Mouse (Mus musculus) urinary bladder, adult 2 months (tissue): ENCODE measurements around the gene Rassf3. TPM values are rescaled to one million over a fixed set of nuclear protein-coding genes. Genes with fewer than 3 reads are reported as not detected.

ENCODE experiments used
- DNase-seq: peaks from one replicate; pipeline ENCODE4 v3.0.0; 2022; ENCODE audit warnings: low spot score
- polyA plus RNA-seq: library from polyadenylated mRNA; depleted of rRNA; stranded (reverse); fragments of >200 nt; gene quantifications from 2 replicates; pipeline ENCODE4 v1.2.3, GENCODE M21; 2012

The Rassf3 gene
- polyA plus RNA-seq, 1 experiment: 106 TPM

DNA sequence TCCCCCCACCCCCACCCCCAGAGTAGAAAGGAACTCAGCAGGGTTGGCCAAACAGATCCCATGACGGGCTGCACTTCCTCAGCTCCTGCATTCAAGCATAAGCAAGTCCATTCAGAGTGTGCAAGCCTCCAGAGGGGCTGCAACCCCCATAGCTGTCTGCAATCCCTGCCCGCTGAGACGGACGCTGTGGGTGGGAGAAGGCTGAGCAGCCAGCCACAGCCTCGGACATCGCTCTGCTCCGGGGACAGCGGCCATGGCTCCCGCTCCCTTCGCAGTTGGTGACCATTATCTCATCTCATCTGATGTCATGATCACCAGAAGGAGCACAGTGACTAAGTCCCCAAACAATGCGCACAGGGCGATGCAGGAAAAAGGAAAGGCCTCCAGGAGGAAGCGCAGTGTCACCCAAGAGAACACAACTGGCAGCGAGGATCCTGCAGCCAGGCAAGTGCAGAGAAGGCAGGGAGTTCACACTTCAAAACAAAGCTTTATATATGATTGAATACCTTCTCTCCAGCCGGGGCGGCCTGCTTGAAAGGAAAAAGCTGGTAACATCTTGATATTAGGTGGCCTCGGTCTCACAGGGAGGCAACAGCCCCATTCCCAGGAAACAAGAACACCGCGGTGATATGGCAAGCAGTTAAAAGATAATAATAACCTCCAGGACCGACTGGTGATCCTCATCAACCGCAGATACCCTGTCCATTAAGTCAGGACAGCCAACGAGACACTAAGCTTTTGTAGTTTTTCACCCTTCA is 14.6 kb downstream of the Rassf3 start:
- no peak for DNase-seq

DNA sequence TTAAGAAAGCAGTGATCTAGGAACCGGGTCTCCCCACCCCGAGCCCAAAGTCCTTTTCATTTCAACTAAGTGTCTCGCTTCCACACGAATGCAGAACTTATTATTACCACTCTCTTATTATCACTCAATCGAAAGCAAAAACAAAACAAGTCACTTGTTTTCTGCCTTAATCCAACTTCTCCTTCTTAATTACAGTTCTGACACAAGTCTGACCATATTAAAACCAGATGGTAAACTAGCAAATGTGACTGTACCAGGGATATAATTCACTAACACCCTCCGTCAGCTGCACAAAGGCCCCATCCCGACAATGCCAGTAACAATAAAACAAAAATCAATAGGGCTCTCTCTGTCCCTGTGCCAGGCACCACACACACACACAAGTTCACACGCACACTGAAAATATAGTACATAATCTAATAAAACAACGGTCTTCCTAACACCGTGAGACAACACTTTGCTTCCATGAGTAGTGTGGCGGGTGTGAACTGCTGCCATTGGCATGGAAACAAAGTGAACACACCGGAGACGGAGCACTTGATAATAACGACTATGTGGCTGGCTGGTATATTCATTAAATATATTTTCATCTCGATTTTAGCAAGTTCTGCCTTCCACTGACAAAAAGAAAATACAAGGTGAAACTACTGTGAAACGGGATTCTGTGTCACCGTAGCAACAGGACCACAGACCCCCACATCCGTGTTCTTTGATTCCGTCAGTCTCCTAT is 16.9 kb downstream of the Rassf3 start:
- no peak for DNase-seq

DNA sequence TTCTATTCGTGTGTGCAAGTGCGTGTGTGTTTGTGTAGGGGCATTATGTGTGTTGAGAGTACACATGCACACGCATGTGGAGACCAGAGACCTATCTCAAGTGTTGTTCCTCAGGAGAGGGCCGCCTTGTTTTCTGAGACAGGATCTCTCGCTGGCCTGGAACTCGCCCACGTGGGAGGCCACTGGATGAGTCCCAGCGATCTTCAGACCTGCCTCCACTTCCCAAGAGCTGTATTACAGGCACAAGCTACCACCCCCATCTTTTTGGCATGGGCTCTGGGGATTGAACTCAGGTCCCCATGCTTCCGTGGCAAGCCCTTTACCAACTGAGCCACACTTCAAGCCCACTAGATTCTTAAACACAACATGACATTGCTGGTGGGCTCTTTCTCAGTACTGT is 17.7 kb downstream of the Rassf3 start:
- DNase-seq: no peak

DNA sequence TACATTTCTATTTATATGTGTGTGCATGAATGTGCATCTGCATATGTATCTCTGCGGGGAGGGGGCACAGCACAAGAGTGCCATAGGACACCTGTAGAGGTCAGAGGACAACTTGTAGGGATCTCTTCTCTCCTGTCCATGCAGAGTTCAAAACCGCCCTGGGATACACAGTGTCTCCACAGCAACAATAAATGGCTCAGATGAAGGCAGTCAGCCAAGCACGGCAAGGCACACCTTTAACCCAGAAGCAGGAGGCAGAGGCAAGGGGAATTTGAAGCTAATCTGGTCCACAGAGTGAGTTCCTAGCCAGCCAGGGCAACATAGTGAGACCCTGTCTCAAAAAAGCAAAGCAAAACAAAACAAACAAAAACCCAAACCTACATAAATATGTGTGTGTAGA is 18.8 kb downstream of the Rassf3 start:
- no peak for DNase-seq

DNA sequence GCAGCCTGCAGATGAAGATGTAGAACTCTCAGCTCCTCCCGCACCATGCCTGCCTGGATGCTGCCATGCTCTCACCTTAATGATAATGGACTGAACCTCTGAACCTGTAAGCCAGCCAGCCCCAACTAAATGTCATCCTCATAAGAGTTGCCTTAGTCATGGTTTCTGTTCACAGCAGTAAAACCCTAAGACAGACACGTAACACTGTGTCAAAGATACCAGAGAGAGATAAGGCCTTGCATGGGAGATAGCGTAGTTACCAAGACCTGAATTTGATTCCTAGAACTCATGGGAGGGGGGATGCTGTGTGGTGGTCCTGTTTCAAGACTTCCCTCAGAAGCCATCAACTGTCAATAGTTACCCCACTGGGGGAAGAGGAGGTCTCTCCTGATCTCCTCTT is 20.6 kb downstream of the Rassf3 start:
- no peak for DNase-seq

DNA sequence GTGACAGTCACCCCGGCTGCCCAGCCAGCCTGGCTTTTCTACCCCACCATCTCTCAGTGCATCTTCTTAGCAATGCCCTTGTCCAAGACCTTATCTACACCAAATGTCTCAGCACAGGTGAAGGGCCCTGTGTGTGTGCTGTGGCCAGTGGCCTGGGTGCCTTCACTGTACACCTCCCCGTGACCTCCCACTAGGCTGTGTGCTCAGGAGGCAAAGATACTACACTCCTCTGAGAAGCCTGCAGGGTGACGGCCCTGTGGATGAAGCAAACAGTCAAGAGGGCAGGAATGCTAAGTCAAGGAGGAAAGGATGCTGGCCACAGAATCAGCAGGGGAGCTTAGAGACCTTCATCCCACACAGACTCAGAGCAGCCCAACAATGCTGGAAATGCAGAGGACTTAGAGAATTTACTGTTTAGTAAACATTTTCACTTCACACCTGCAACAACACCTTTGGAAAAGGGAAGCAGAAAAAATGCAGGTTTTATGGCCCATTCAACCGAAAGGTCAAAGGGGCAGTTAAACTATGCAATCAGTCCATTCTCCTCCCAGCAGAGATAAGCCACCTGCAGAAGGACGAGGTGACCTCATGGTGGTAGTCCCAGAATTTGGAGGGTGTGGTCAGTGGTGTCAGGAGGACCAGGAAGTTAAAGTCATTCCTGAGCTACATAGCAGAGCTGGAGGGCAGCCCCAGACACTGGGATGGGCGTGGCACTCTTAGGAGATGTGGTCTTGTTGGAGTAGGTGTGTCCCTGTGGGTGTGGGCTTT is 21.3 kb downstream of the Rassf3 start:
- DNase-seq: no peak

DNA sequence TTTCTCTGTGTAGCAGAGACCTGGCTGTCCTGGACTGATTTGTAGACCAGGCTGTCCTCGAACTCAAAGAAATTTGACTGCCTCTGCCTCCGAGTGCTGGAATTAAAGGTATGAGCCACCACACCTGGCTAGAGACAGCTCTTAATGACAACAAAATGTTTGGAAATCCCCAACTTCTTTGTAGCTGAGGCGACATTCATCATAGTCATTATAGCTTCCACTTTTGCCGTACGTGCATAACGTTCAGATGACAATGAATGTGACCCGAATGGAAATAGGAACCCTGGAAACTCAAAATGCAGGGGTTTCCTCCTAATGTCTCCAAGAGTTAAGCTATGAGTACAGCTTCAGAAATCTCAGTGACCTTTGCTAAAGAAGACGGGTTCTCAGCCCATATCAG is 22.1 kb downstream of the Rassf3 start:
- no peak for DNase-seq

DNA sequence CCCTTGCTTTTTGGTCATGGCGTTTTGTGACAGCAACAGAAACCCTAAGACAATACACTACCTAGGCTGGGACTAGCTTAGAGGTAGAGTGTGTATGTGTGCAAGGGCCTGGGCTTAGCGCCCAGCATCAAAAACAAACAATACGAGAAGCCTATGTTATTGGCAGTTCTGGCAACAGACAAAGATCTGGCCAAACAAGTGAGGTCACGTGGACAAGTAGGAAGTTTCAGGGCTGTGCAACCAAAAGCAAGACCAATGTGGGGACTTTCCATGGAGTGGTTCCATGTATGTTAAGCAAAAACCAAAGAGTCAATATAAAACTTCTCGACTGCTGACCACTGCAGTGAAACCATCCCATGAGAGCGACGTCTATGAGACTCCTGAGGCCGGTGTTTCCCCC is 30.3 kb downstream of the Rassf3 start:
- DNase-seq: no peak

DNA sequence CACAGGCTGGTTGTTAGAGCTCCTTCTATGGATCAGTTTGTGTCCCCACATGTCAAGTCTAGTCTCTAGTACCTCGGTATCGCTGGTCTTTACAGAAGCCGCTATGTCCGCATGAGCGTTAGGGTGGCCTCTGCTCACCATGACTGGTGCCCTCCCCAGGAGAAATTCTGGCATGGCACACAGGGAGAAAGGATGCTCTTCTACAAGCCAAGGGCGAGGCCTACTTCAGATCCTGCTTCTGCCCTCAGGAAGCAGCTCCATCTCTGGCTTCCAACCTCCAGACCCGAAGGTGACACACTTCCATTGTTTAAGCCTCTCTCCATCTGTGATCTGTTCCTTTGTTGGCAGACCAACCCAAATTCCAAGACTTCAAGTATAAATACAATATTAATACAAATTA is 31.9 kb downstream of the Rassf3 start:
- no peak for DNase-seq

DNA sequence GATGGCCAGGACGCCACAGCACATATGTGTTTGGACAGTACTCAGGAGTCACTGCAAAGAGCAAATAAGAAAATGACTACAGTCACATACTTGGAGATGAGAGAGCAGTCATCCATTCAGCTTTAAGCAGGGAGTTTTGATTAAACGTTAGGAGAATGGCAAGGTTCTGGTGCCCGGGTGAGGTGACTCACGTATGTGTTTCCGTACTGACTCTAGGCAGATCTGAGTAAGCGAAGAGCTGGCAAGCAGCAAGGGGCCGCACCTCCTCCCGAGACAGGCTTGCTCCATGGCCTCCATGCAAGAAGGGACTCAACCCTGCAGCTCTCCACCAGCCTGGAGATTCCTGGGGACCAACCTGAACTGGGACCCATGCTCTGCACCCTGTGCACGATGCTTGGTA is 32.4 kb downstream of the Rassf3 start:
- no peak for DNase-seq

DNA sequence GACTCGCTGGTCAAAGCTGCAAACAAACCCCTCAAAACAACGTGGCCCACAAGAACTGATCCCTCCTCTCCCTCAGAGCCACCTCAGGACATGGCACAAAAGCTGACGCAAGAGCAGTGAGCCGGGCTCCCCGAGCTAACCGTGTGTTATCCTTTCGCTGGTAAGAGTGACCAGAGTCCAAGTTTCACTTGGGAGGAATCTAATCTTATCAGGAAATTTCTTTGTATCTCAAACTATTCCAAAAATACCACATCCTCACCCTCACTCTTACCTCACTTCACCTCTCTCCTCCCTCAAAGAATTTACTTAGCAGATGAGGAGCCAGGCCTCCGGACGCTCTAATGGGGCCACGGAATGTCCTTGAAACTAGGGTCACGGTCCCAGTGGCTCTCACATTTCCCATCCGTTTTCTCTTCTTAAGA is 36.8 kb downstream of the Rassf3 start:
- no peak for DNase-seq

DNA sequence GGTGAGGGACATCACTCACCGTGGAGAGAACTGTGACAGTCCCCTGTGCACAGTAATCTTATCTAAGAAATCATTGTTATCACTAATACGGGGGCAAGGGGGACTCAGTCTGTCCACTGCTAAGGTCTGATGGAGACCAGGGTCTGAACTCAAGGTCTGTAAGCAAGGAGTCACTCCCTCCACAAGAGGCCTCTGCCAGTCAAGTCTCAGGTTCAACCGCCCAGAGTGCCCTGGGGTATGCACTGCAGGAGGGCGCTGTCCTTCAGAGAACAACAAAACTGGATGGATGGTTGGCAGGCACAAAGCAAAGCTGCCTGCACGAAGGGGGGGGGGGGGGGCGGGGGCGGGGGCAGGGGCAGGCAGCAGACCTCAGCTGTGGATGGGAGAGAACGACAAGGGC is 38.0 kb downstream of the Rassf3 start:
- no peak for DNase-seq

DNA sequence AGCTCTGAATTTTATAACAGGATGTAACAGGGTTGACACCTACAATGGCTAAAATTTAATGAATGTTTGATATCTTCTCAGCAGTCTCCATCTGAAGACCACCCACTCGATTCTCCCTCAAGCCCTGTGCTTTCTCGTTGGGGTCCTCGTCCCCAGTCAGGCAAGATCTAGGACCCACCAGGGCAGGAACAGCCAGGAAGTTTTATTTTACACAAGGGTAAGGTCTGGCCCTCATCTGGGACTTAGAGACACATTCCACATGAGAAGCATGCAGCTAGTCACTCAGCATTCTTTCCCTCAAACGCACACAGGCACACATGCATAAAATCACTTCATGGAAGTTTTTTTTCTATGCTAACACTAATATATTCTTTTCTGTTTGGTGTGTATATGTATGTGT is 39.5 kb downstream of the Rassf3 start:
- DNase-seq: no peak

DNA sequence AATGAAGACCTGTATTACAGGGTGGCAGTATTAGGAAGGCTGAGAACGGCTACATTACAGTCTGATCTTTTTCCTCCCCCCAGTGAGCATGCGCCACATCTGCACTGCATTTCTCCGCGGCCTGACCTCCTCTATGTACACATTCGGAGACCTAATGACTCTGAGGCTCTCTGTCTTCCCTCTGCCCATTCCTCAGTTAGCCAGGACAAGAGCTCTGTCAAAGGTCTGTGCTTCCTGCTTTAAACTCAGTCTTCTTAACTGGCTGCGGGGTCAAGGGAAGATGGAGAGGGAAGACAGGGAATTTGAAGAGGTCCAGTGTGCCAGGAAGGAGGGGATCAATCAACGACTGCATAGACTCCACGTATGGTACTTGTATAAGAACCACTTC is 39.9 kb downstream of the Rassf3 start:
- no peak for DNase-seq

DNA sequence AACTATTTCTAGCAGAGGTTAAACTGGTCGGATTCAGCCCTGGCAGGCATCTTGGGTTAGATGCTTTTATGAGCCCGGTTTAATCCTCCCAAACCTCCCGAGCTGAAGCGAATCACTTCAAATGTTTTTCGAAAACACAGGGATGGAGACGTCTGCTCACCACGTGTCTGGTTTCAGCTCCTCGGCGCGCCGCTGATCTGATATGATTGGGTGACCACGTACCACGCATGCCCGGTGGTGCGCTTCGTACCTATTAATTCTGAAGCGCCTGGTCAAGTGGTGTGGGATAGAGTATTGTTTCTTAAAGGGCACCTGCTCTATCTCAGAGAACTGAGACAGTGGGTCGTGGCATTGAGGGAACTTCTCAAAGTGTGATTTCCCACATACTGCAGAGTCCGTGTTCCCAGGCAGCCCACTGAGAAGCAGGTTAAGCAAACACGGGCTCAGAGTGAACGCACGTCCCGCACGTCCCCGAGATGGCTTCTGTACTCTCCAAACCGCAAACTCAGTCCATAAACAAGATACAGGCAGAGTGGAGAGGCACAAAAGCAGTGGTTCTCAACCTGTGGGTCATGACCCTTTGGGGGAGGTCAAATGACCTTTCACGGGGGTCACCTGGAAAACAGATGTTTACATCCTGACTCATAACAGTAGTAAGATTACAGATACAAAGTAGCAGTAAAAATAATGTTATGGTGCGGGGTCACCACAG is 40.4 kb downstream of the Rassf3 start:
- DNase-seq: no peak

DNA sequence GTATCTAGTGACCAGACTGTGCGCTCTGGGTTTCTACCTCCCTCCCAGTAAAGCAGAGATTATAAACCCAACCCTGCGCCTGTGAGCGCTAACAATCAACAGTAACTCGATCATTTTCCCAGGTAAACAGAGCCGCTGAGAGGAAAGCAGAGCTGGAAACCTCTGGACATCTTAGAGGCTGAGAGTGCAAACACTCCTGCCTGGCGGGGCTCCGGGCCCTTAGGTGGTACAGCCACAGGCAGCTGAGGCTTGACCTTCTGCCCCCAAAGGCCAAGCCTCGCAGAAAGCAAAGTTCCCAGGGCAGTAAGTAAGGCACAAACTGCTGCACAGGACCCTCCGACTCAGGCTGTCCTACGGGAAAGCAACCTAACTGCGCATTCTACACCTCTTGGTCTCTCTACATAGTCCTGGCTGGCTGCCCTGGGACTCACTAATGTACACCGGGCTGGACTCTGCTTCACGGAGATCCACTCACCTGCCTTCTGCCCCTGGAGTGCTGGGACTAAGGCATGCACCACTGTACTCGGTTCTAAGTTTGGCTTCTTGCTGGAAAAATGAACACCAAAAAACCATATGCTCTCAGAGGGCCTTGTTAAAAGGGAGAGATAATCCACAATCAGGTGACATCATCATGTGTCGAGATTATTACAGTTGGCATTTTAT is 41.6 kb downstream of the Rassf3 start:
- no peak for DNase-seq

DNA sequence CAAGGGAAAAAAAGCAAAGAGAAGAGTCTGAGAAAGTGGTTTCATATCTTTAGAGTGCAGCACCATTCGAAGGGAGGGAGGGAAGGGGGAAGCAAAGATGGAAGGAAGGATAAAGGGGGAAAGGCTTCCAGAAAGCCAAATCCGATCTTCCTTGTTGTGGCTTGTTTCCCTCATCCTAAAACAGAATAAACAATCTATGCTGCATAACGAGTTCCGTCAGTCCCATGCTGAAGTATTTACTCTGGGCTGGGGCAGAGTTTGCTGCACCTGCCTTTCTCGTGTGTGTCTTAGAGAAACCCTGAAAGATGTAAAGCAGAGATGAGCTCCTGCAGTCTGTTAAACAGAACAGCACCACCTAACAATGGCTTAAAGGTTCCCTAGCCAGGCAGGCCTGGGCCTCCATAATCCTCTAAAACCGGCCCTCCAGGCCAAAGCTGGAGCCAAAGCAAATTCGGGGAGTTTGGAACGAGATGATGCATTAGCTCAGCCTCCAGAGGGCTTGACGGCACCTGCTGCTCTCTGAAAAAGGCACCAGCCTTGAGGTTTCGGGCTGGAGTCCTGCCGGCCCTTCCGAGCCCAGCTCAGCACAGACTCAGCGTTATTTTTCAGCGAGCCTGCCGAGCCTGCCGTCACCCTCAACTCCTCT is 43.4 kb downstream of the Rassf3 start:
- DNase-seq: no peak

DNA sequence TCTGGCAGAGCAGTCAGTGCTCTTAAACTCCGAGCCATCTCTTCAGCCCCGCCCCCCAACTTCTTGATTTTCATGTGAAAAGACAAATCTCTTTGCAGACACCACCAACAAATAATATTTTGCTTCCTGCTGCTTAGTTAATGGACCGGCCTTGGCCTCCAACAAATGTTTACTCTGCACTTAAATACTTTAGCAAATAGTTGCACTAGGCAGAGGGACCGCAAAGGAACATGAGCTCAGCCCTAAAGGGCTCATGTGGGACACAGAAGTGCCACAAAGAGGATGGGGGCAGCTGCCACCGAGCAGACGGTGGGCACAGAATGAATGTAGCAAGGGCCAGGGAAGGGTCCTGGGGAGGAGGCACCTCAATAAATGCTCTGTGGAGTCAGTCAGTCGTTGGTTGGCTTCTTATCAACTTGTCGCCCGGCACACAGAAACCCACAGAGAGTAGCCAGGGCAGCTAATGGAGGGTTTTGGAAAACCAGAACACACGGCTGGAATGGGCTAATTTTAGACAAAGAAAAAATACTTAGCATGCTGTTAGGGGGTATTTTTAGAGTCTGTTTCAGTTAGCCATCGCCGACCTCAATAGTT is 44.0 kb downstream of the Rassf3 start:
- DNase-seq: no peak

DNA sequence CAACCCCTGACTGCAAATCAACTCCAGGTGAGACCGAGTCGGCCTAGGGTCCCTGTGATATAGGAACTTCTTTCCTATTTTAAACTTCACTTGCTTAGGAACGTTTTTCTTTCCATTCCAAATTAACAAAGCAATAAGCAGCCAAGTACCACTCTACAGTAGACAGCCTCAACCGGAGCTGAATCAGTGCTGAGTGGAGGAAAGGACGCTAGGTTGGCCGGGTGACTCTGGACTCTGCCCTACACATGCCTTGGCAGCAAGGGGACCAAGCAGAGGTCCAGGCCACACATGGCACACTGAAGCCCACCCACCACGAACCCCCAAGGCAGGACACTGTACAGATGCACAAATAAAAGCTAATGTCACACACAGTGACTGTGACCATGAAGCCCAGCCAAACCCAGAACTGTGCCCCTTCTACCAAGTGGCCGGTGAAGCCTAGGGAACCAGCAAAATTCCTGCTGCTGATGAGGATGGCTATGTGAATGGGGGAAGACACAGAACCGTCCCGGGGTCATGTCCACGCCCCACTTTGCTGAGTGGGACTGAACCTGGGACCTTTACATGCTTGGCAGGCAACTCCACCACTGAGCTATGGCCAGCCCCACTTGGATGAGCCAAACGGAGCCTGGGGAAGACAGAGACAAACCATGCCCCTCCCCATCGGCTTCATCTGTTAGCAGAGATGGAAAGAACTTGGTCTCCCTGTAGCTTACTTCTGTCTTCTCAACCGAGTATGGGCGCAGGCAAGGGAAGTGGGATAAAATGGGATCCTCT is 45.2 kb downstream of the Rassf3 start:
- no peak for DNase-seq
